Mouse (Mus musculus) v-Abl transformed pro-B cells (cell line): ENCODE results near the gene Tmem94.

ENCODE experiments used
- in situ Hi-C, 2 experiments: fragments of 400-800 bp; cut with MboI; formaldehyde crosslinking; loops; one replicate each; pipeline ENCODE4 v1.15.1; 2025; ENCODE audit not compliant: unreplicated experiment in 2 of 2

Tmem94 gene

DNA sequence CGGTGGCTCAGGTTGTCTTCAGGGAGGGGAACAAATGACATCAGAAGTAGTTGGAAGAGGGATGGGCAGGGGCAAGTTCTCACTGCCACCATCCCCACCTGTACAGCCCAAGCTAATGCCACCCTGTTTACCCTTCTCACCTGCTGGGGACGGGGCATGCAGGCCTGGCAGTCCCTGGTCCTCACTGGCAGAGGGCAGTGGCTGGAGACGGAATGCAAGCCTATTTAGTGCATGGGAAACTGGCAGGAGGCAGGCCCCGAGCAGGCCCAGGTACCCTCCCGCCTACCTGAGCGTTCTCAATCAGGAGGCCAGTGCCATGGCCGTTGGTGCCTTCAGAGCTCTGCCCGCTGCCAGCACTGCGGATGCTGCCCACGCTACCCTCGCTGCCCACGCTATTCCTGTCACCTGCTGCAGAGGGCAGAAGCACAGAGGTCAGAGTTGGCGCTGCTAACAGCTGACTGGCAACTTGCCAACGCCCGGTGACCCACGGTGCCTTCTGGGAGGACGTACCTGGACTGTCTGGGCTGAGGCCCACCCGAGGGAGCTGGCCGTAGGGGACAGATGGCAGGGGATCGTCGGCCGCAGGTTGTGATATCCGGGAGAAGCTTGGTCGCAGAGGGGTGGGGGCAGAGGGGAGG, 38.0 kb downstream of the Tmem94 start:
- in situ Hi-C loops: loop anchor here in 1 of 2 experiments (25.0 kb wide), 1 partner anchor 441 kb away; the partner anchor contains the start of gene Hid1

DNA sequence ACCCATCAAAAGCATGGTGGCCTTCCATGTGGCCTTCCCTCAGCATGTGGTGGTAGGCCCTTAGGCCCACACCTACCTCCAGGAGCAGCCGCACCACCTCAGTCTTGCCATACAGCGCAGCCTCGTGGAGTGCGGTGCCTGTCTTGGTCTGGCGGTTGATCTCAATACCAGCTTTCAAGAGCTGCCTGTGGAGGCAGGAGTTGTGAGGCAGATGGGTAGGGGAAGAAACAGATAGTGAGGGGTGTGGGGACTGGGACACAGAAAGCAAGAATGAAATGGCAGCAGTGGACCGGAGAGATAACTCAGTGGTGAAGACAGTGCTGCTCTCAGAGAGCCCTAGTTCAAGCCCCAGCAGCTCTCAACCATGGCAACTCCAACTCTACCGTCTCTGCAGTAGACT, 39.8 kb downstream of the Tmem94 start:
- in situ Hi-C loops: loop anchor here in 1 of 2 experiments (25.0 kb wide), 1 partner anchor 443 kb away; the partner anchor contains the start of gene Hid1

DNA sequence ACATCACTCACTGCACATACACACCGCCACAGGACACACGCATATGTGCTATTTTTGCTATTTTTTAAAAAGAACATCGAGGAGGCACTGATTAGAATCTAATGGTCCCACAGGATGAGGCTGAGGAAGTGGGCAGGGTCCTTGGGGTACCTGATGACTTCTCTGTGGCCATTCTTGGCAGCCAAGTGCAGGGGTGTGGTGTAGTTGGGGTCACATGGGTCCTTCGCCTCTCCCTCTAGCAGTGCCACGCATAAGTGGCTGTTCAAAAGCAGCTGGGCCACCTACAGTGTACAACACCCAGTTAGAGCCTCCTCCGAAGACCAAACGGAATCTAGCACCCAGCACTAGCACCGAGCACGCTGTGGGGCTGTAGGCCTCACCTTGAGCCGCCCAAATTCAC, 40.9 kb downstream of the Tmem94 start:
- in situ Hi-C loops: loop anchor here in 1 of 2 experiments (25.0 kb wide), 1 partner anchor 444 kb away; the partner anchor contains the start of gene Hid1

DNA sequence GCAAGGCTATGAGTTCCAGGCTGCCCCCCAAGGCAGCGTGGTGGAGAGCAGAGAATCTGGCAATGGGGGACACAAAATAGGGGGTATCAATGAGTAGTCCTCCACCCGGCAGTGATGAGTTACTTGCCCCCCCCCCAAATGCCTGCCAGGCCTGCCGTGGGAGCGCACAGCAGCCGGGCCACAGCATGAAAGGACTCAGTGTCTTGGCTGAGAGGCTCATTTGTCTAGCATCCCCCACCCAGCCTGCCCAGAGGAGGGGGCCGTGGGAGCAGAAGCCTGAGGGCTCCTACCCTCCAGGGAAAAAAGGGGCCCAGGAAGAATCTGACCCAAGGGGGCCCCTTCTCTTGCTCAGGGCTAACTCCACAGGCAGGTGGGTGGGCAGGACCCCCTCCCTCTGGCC, 42.1 kb downstream of the Tmem94 start:
- in situ Hi-C loops: loop anchor here in 1 of 2 experiments (25.0 kb wide), 1 partner anchor 445 kb away; the partner anchor contains the start of gene Hid1

DNA sequence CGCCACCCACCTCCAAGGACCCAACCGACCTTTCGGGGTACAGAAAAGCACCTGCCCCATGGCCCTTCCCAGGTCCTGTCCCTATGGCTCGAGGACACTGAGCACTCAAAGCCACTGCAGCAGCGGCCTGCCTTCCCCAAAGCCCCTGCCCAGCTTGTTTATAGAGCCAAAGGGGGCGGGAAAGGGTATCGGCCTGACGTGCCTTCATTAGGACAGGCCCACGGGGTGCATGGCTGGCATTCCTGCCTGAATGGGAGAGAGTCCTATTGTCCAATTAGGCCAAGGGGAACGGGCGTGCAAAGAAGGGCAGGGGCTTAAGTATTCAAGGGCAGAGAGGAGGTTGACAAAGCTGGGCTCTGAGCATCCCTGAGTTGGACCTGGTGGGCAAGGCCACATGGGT, 42.7 kb downstream of the Tmem94 start:
- in situ Hi-C loops: loop anchor here in 1 of 2 experiments (25.0 kb wide), 1 partner anchor 446 kb away; the partner anchor contains the start of gene Hid1

DNA sequence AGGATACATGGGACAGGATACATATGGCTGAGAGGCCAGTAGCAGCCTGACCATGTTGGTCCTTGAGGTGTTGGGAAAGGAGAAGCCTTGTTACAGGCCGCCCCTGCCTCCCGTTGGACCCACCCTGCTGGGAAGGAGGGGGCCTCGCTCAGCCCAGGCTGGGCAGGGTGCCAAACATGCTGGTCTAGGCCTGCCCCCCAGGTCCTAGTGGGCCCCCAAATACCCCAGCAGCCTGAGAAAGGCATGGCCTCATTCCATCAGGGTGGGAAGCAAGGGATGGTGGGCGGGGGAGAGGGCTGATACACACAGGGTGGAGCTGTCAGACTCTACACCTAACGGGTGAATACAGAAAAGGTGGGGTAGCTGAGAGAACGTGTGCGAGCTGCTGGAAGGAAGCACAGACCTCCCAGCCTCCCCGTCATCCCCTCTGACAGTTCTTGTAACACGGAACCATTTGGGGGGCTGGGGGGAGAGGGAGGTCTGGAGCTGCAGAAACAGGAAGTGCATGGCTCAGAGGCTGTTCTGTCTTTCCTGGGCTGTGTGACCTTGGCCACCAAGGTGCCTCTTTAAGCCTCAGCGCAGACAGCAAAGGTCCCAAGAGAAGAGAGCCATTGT, 43.6 kb downstream of the Tmem94 start:
- in situ Hi-C loops: loop anchor here in 1 of 2 experiments (25.0 kb wide), 1 partner anchor 447 kb away; the partner anchor contains the start of gene Hid1

DNA sequence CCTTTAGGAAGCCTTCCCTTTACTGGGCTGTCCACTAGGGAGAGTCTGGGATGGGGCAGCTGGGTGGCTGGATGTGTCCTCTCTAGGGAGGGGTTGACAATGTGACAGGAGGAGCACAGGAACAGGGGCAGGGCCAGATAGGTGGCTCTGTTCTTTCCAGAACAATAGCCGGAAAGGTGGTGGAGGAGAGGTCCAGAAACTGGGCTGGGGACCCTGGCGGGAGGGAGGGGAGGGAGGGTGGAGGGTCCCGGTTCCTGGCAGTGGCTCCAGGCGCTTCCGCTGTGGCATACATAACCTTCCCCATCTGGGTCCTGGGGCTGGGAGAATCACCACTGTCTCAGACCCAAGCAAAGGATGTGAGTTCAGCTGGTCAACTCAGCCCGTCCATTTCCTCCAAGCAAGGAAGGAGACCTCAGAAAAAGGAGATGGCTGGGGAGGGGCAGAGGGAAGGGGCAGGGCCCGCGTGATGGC, 44.1 kb downstream of the Tmem94 start:
- in situ Hi-C loops: loop anchor here in 1 of 2 experiments (25.0 kb wide), 1 partner anchor 447 kb away; the partner anchor contains the start of gene Hid1

DNA sequence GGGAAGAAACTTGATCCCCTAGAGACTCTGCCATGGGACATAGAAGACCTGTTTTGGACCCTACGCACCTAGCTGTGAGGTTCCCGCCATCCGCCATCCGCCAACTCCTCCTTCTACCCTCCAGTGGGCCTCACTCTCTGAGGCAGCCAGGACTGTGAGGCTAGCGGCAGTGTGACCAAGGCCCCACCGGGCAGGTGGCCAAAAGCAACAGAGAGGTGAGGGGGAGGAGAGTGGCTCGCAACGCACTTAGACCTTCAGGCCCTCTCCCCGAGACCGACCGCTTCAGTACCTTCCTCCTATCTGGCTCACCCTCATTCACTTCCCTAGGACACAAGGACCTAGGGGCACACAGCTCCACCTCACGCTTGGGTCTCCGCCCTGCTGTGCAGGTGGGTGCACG, 45.1 kb downstream of the Tmem94 start:
- in situ Hi-C loops: loop anchor here (5.0 to 25.0 kb wide), 9 partner anchors 88 to 448 kb away; partner anchors contain the start of genes Hid1 (in 1 of the 2) and Mif4gd (in 1 of the 2)

DNA sequence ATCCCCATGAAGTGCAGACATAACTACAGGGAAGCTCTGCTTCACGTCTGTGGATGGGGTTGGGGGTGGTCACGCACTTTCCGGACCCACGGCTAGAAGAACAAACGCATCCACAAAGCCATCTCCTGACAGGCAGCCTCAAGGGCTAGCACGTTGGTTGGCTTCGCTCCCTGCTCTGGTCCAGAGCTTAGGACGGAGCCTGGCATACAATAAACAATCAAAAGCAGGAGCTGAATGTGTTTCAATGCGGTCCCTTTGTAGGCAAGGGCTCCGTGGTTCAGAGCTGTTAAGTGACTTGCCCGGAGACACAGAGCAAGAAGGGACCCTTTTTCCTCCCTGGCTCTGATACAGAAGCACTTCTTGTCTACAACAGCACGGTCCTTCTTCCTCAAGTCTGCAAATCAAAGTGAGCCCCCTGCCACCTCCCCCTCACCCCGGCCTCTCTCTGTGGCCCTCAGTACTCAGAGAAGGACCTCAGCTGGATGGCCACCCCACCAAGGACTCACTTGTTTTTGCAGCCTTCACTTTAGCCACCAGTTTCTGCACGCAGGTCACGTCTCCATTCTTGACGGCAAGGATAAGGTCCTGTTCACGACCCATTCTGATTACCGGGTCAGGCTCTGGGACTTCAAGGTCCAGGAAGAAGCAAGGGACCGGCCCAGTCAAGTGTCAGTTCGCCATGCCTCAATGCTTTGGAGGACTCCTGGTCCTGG, 46.3 kb downstream of the Tmem94 start:
- in situ Hi-C loops: loop anchor here (5.0 to 25.0 kb wide), 9 partner anchors 89 to 449 kb away; partner anchors contain the start of genes Hid1 (in 1 of the 2) and Mif4gd (in 1 of the 2)

DNA sequence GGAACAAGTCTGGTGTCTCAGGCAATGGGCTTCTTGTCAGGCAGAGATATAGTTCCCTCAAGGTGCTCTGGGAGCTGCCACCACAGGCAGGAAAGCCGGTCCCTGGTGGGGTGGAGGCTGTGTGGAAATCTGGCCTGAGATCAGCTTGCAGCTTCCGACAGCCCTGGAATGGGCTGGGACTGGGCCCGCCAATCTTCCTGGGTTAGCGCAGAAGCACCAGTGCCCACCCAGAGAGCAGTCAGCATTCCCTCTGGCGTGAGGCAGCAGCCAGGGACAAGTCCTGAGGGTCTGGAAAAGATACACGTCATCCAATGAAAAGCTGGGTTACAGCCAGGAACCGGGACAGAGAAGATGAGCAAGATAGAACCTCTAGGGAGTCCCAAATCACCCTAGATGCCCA, 46.9 kb downstream of the Tmem94 start:
- in situ Hi-C loops: loop anchor here (5.0 to 25.0 kb wide), 9 partner anchors 90 to 450 kb away; partner anchors contain the start of genes Hid1 (in 1 of the 2) and Mif4gd (in 1 of the 2)

DNA sequence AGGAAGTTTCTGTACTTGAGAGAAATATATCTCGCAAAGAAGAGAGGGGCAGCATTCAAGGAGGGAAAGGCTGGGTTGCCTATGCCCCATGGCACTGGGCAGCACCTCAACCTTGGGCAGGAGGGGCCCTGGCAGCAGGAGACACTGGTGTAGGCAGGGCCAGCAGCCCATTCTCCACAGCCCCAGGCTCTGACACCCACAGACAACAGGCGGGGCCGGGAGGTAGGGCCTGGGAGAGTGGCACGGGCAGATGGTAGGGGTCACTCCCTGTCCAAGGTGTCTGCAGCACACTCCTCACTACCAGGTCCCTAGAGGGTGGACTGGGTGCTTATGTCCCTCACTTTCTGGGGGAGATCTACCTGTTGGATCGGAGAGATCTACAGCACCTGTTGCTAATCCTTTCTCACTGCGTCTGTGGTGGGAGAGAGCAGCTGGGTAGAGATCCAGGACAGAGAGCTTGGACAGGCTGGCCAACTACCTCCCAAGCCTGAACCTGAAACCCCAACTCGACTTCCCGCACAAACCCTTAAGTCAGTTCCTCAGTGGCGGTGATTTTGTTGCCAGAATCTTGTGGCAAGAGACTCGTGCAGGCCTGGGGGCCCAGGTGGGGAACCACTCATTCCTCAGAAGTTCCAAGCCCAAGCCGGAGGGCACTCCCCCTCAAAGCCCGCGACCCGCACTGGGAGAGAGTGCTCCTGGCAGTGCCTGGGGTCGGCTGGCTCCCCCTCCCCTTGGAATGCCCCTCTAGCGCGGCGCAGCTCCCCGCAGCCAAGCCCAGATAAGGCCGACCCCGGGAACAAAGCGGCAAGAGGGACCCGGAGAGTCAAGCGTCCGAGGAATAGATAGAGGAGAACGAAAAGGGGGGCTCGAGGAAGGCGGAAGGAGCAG, 47.5 kb downstream of the Tmem94 start:
- in situ Hi-C loops: loop anchor here (5.0 to 25.0 kb wide), 9 partner anchors 90 to 450 kb away; partner anchors contain the start of genes Hid1 (in 1 of the 2) and Mif4gd (in 1 of the 2)

DNA sequence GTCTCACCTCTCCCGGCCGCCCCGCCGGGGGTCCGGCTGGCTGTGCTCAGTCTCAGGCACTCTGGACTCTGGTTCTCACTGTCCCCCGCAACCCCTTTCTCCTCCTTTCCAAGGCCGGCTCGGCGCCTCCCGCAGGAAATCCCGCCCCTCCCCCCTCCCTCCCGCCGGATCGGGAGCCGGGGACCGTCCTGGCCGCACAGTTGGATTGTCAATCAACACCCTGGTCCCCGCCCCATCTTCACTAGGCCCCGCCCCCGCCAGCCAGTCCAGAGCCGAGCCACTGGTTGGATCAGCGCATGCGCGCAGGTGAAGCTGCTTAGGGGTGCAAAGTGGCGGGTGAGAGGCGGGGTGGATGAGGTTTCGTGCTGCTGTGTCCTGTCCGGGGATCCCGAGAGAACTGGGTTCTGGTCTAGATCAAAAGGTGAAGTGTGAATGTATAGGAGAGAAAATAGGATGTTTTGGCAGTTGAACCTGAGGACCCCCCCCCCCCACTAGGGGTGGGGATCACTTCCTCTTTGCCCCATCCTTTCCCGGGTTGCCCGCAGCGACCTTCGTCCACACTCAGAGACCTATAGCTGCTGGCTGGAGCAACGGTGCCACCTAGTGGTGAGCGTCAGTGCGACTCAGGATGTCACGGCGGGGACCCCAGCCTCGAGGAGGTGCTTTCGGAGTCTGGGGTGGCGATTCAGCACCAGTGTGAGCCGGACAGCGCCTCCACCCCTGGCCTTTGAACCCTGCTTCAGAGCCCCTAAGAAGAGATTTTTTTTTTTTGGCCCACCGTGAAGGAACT, 48.5 kb downstream of the Tmem94 start, which contains the start of gene Caskin2:
Gene Caskin2, minus strand, starts transcription at position 133 of the 790 bp plus-strand sequence.
- in situ Hi-C loops: loop anchor here (5.0 to 25.0 kb wide), 9 partner anchors 91 to 451 kb away; partner anchors contain the start of genes Hid1 (in 1 of the 2) and Mif4gd (in 1 of the 2)

DNA sequence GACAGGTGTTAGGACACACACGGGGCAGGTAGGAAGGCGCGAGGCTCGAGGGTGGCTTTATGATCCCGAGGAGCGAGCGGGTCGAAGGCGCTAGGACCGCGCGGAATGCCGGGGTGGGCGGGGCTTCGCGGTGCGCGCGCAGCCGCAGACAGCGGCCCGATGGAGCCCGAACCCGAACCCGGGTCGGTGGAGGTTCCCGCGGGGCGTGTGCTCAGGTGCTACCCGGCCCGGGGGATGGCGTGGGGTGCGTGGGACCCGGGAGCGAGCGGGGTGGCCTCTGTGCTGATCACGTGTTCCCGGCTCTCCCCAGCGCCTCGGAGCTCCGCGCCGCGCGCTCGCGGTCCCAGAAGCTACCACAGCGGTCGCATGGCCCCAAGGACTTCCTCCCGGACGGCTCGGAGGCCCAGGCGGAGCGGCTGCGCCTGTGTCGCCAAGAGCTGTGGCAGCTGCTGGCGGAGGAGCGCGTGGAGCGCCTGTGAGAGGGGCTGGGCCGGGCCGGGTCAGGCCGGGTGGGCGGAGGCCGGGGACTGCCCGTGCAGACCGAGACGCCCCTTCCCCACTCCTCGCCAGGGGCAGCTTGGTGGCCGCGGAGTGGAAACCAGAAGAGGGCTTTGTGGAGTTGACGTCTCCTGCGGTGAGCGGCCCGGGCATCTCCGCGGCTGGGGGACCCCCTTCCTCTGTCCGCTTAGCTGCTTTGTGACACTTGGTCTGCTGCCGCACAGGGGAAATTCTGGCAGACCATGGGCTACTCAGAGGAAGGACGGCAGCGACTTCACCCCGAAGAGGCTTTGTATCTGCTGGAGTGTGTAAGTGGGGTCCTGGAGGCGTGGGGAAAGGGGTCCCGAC, 49.6 kb downstream of the Tmem94 start, which contains the start of gene Tsen54:
Gene Tsen54, plus strand, starts transcription at position 120 of the 846 bp plus-strand sequence.
- in situ Hi-C loops: loop anchor here (5.0 to 25.0 kb wide), 9 partner anchors 93 to 453 kb away; partner anchors contain the start of genes Hid1 (in 1 of the 2) and Mif4gd (in 1 of the 2)

DNA sequence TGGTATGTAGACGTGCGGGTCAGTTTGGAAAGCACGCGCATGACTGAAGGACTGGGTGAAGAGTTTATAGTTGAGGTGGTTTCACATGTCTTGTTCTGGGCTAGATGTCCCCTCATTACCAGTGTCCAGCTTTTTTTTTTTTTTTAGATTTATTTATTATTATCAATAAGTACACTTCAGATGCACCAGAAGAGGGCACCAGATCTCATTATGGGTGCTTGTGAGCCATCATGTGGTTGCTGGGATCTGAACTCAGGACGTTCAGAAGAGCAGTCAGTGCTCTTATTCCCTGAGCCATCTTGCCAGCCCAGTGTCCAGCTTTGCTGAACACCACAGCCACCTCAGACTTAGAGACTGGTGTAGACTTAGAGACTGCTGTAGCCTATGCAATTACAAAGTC, 52.1 kb downstream of the Tmem94 start:
- in situ Hi-C loops: loop anchor here in 1 of 2 experiments (10.0 to 25.0 kb wide), 3 partner anchors 173 to 455 kb away; partner anchors contain the start of genes Hid1 and Mif4gd

DNA sequence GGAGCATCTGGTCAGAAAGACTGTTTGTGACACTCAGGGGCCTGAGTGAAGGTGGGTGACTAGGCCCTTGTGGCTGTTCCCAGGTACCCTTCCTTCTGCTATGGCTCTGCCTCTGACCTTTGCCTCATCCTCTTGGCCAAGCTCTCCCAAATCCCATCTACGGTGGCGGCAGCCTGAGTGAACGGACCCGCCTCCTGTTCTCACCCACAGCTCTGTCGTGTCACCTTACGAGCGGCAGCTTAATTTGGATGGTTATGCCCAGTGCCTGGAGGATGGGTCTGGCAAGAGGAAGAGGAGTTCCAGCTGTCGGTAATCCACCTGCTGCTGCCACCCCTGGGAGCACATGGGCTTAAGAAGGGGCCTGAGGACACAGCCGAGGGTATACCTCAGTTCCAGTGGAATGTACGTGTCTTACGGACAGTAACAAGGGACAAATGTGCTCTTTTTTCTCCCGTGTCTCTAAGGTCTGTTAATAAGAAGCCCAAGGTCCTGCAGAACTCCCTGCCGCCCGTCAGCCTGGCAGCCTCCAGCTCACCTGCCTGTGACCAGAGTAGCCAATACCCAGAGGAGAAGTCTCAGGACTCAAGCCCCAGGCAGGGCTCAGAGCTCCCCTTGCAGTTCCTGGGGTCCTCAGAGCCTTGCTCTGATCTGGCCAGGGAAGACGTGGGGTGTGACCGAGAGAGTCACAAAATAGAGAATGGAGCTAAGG, 54.8 kb downstream of the Tmem94 start:
- in situ Hi-C loops: loop anchor here in 1 of 2 experiments (10.0 to 25.0 kb wide), 3 partner anchors 175 to 458 kb away; partner anchors contain the start of genes Hid1 and Mif4gd

DNA sequence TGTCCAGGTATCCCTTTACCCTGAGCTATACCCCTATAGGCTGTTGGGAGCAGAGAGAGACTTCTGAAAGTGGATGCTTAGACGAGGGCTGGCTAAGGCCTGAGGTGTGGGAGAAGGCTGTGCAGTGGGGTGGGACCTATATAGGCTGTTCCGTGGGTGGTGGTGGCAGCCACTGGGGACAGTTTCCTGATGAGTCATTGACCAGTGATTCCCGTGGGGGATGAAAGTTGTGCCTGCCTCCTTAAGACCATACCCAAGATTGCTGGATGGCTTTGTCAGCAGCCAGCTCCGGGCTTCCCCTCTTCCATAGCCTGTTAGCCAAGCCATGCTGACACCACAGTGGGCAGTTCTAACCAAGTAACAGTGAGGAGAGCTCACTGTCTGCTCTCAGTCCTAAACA, 55.8 kb downstream of the Tmem94 start:
- in situ Hi-C loops: loop anchor here in 1 of 2 experiments (25.0 kb wide), 1 partner anchor 459 kb away; the partner anchor contains the start of gene Hid1
